Mouse (Mus musculus) kidney, embryonic 16.5 days (tissue): ENCODE data around the gene Fkbp10. TPM values are rescaled to one million over a fixed set of nuclear protein-coding genes. Genes with fewer than 3 reads are reported as not detected.

Source experiments
- ATAC-seq: fragments of 200-750 bp; cut with Nextera tagmentation; 2 replicates; pipeline ENCODE4 v1.8.0; 2017; ENCODE audit warnings: moderate TSS enrichment; ENCODE audit not compliant: low FRiP score, low TSS enrichment
- H3K27ac ChIP-seq: fragments of 300-500 bp; sonication (generic); 2 replicates; pipeline ENCODE4 v1.5.1; 2014; ENCODE audit warnings: low read length
- H3K27me3 ChIP-seq: fragments of 300-500 bp; sonication (generic); 2 replicates; pipeline ENCODE4 v1.6.1; 2014; ENCODE audit warnings: low read length, control low read depth, mixed read lengths; ENCODE audit not compliant: insufficient read depth
- H3K36me3 ChIP-seq: fragments of 300-500 bp; sonication (generic); 2 replicates; pipeline ENCODE4 v1.6.1; 2014; ENCODE audit warnings: low read length, control low read depth, mixed read lengths; ENCODE audit not compliant: insufficient read depth
- H3K4me1 ChIP-seq: fragments of 300-500 bp; sonication (generic); 2 replicates; pipeline ENCODE4 v1.6.1; 2014; ENCODE audit warnings: low read length, control low read depth, mixed read lengths; ENCODE audit not compliant: insufficient read depth
- H3K4me2 ChIP-seq: fragments of 300-500 bp; sonication (generic); replicated peaks from 2 replicates; pipeline ENCODE4 v1.6.1; 2014; ENCODE audit warnings: low read depth, low read length
- H3K4me3 ChIP-seq: fragments of 300-500 bp; sonication (generic); 2 replicates; pipeline ENCODE4 v1.5.1; 2014; ENCODE audit warnings: mild to moderate bottlenecking, low read length
- H3K9ac ChIP-seq: fragments of 300-500 bp; sonication (generic); replicated peaks from 2 replicates; pipeline ENCODE4 v1.6.1; 2014; ENCODE audit warnings: low read length
- H3K9me3 ChIP-seq: fragments of 300-500 bp; sonication (generic); 2 replicates; pipeline ENCODE4 v1.6.1; 2016; ENCODE audit warnings: low read length, control low read depth
- WGBS: fragments of 180-500 bp; shearing (Covaris S2); extraction: QIAGEN DNeasy Blood & Tissue Kit; methylation state at CpG from one replicate; pipeline ENCODE4 v1.1.7; 2014; 5-methylcytosine and 5-hydroxymethylcytosine counted together
- polyA plus RNA-seq: library from polyadenylated mRNA; unstranded; fragments of >200 nt; fragmentation: Nextera tagmentation; extraction: Ambion mirVana; gene quantifications from 2 replicates; pipeline ENCODE4 v1.2.1, GENCODE M21; 2015

Fkbp10 gene
- polyA plus RNA-seq, 1 experiment from 2014 or later, result 157 TPM

DNA sequence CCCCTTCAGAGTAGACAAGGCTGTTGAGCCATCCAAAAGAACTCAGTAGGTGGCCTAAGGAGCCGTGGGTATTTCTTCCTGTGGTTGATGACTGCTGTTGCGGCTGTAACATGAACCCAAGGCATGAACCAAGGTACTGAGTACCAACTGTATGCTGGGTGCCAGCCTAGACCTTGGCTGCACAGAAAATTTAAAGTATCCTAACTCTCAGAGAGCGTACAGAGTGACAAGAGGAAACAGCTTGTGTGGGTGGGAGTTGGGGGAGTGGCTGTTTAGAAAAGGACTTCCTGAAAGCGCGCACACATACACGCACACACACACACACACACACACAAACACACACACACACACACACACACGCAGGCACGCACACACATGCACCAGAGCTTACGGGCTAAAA is 16.2 kb upstream of the Fkbp10 start:
- H3K4me3 ChIP-seq, result no peak overlapping the region
- H3K4me2 ChIP-seq, result no peak overlapping the region
- no peaks in the 10 kb centered on the region for H3K27me3 ChIP-seq
- no peaks in the 10 kb centered on the region for H3K9me3 ChIP-seq
- no peak for ATAC-seq
- H3K9ac ChIP-seq, result no peak overlapping the region
- 57% methylated on average over 9 of the region's 9 CpGs for WGBS
- H3K36me3 ChIP-seq, result no peaks in the 10 kb centered on the region
- no peak overlapping the region for H3K27ac ChIP-seq
- H3K4me1 ChIP-seq, result peaks cover 48% of the 10 kb centered on the region

DNA sequence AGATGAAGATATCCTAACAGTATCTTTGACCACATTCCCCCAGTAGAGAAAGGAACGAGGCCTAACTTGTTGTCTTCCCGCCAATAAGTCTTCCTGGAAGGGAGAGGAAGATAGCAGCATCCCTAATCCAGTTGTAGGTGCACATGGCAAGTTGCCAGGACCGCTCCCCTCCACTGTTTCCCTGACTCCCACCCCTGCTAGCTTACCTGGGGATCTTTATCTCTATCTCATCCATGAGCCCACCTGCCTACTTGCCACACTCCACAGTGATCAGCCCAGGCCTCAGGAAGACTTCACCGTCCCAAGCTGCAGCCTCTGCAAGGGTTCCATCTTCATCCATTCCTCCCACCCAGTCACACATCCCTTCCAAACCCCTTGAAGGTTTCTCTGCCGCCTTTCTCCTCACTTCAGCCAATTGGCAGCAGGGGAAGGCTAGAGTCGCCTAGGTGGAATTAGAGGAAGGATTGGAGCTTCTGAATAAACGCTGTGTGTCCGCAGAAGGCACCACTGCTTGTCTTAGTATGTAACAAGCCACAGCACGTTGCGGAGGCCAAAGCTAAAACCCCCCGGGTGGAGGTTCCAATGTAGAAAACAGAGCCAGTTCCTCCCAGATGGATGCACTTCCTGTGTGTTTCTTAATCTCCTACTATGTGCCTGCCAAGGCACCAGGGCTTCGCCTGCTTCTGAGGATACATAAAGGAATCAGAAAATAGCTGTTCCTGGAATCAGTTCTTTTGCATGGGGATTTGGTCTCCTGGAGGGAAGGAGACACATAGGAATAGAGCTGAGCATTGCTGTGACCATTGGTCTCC is 15.6 kb upstream of the Fkbp10 start:
- Histone ChIP-seq H3K27me3 (no peaks in the 10 kb centered on the region), H3K9me3 (no peaks in the 10 kb centered on the region), H3K36me3 (no peaks in the 10 kb centered on the region), H3K27ac (no peak overlapping the region), H3K9ac (no peak overlapping the region), H3K4me1 (peaks cover 42% of the 10 kb centered on the region), H3K4me3 (no peak overlapping the region), H3K4me2 (no peak overlapping the region)
- no peak for ATAC-seq
- WGBS, result 76% methylated on average over 12 of the region's 12 CpGs

GRCm38 (mm10) chr11:100400842-100401241 is 14.7 kb upstream of the Fkbp10 start:
- ATAC-seq, result no peak
- Histone ChIP-seq H3K9ac (no peak overlapping the region), H3K4me3 (no peak overlapping the region), H3K4me1 (peaks cover 33% of the 10 kb centered on the region), H3K4me2 (no peak overlapping the region), H3K9me3 (no peaks in the 10 kb centered on the region), H3K36me3 (no peaks in the 10 kb centered on the region), H3K27ac (no peak overlapping the region), H3K27me3 (no peaks in the 10 kb centered on the region)
- 76% methylated on average over 6 of the region's 6 CpGs for WGBS

DNA sequence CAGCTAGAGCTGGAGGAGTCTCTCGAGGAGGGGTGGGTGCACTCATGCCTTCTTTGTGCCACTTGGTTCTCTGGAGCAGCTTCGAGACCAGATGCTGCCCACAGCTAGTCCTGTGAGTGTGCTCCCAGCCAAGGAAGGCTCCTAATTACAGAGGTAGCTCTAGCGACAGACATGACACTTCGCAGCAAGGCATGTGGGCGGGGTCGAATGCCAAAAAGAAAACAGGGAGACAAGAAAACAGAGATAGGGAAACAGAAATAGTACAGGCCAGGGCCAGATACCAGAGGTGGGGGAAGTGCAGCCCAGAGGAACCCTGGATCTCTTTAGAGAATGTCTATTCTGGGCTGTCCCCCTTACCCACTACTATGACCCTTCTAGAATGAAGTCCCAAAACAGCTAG is 13.3 kb upstream of the Fkbp10 start:
- no peaks in the 10 kb centered on the region for H3K27me3 ChIP-seq
- H3K4me2 ChIP-seq, result no peak overlapping the region
- peaks cover 25% of the 10 kb centered on the region for H3K4me1 ChIP-seq

GRCm38 (mm10) chr11:100402682-100403081 is 12.8 kb upstream of the Fkbp10 start:
- peaks cover 25% of the 10 kb centered on the region for H3K4me1 ChIP-seq
- no peaks in the 10 kb centered on the region for H3K36me3 ChIP-seq
- WGBS, result 70% methylated on average over 2 of the region's 2 CpGs
- no peaks in the 10 kb centered on the region for H3K27me3 ChIP-seq
- no peak overlapping the region for H3K9ac ChIP-seq
- ATAC-seq, result no peak
- no peak overlapping the region for H3K4me3 ChIP-seq
- no peak overlapping the region for H3K27ac ChIP-seq
- no peaks in the 10 kb centered on the region for H3K9me3 ChIP-seq
- H3K4me2 ChIP-seq, result no peak overlapping the region

More for the DNA sequence above, 13.3 kb upstream of the Fkbp10 start:
- no peak for ATAC-seq
- no peak overlapping the region for H3K9ac ChIP-seq
- no peaks in the 10 kb centered on the region for H3K36me3 ChIP-seq
- no peak overlapping the region for H3K4me3 ChIP-seq
- no peak overlapping the region; the same call in 1 of the 2 replicates for H3K27ac ChIP-seq
- WGBS, result 26% methylated on average over 6 of the region's 6 CpGs
- no peaks in the 10 kb centered on the region for H3K9me3 ChIP-seq

GRCm38 (mm10) chr11:100403445-100404134 is 11.9 kb upstream of the Fkbp10 start:
- no peak for ATAC-seq
- peaks cover 25% of the 10 kb centered on the region for H3K4me1 ChIP-seq
- H3K27me3 ChIP-seq, result no peaks in the 10 kb centered on the region
- H3K4me3 ChIP-seq, result no peak overlapping the region
- 0 out of 2 replicates have a peak overlapping the region, but pooled peaks have one; percentile 25 for H3K27ac ChIP-seq
- H3K4me2 ChIP-seq, result no peak overlapping the region
- H3K36me3 ChIP-seq, result peaks cover 3% of the 10 kb centered on the region; the same call in 1 of the 2 replicates
- no peaks in the 10 kb centered on the region for H3K9me3 ChIP-seq
- H3K9ac ChIP-seq, result no peak overlapping the region
- WGBS, result 47% methylated on average over 10 of the region's 10 CpGs

GRCm38 (mm10) chr11:100404456-100405074 is 10.9 kb upstream of the Fkbp10 start:
- 87% methylated on average over 3 of the region's 3 CpGs for WGBS

GRCm38 (mm10) chr11:100406273-100406672 is 9.2 kb upstream of the Fkbp10 start:
- ATAC-seq, result no peak
- peaks cover 25% of the 10 kb centered on the region for H3K4me1 ChIP-seq
- no peak overlapping the region for H3K27ac ChIP-seq

More at GRCm38 (mm10) chr11:100404456-100405074, 10.9 kb upstream of the Fkbp10 start:
- Histone ChIP-seq H3K9ac (no peak overlapping the region), H3K9me3 (no peaks in the 10 kb centered on the region), H3K27me3 (no peaks in the 10 kb centered on the region), H3K4me3 (no peak overlapping the region), H3K27ac (no peak overlapping the region), H3K4me2 (no peak overlapping the region), H3K4me1 (peaks cover 25% of the 10 kb centered on the region), H3K36me3 (peaks cover 12% of the 10 kb centered on the region; the same call in 1 of the 2 replicates)
- no peak for ATAC-seq

DNA sequence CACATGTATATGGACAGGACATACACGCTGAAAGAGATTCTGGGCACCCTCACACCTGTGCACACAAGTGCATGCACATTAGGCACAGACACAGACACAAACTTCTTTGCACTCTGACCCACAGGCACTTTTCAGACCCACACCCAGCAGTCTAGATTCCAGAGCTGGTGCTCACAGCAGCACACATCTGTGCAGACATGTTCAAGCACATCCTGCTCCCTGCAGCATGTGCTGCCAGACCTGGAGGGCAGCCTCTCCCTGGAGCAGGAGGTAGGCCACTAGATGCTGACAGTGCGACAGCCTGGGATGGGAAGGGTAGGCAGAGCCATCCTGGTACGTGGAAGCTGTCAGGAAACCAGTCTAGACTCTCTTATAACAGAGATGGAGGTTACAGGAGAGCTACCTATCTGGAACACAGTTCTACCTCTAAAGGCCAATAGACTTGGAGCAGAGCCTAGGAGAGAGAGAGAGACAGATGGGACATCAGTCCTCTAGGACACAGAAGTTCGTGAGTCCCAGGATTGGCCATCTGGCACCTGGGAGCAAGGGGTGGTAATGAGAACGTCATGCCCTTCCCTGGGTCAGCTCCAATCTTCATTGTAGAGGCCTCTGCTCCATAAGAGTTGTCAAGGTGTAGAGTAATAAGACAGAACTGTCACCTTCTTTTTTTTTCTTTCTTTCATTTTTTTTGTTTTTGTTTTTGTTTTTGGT is 8.3 kb upstream of the Fkbp10 start:
- Histone ChIP-seq H3K4me2 (no peak overlapping the region), H3K27ac (no peak overlapping the region), H3K36me3 (peaks cover 21% of the 10 kb centered on the region; the same call in 1 of the 2 replicates), H3K9me3 (no peaks in the 10 kb centered on the region), H3K4me1 (peaks cover 26% of the 10 kb centered on the region), H3K4me3 (no peak overlapping the region), H3K27me3 (no peaks in the 10 kb centered on the region), H3K9ac (no peak overlapping the region)
- no peak for ATAC-seq
- WGBS, result 86% methylated on average over 5 of the region's 5 CpGs

More at GRCm38 (mm10) chr11:100406273-100406672, 9.2 kb upstream of the Fkbp10 start:
- H3K9me3 ChIP-seq, result no peaks in the 10 kb centered on the region
- 84% methylated on average over 8 of the region's 8 CpGs for WGBS
- H3K9ac ChIP-seq, result no peak overlapping the region
- H3K4me3 ChIP-seq, result no peak overlapping the region
- no peaks in the 10 kb centered on the region for H3K27me3 ChIP-seq
- H3K4me2 ChIP-seq, result no peak overlapping the region
- H3K36me3 ChIP-seq, result peaks cover 21% of the 10 kb centered on the region; the same call in 1 of the 2 replicates
